Mouse (Mus musculus) E14TG2a.4 (cell line): ENCODE measurements at regions not wholly inside any gene's neighbourhood (a gene's known extent, or its start where the extent isn't known, plus 50 kb on each side); places are given as distances from the start of the nearest gene placed in this dataset.

ENCODE experiments used
- CTCF ChIP-seq: conservative IDR thresholded peaks from 2 replicates; pipeline ENCODE4 v1.5.1; 2014; ENCODE audit warnings: low read length
- POU5F1 ChIP-seq: IDR thresholded peaks from 2 replicates; pipeline ENCODE4 v1.6.1; 2014; ENCODE audit warnings: low read length, borderline replicate concordance

- TF ChIP-seq CTCF, result no peak
- TF ChIP-seq POU5F1, result no peak
Observed at GRCm38 (mm10) chr8:48970655-48971054, 126.9 kb upstream of the Tenm3 start.
